Mouse (Mus musculus) erythroid progenitor cell, adult 5-6 weeks (primary cell): ENCODE results near the gene Sema4a. TPM values are rescaled to one million over a fixed set of nuclear protein-coding genes. Genes with fewer than 3 reads are reported as not detected.

Source experiments
- ATAC-seq: replicated peaks from 2 replicates; pipeline ENCODE4 v1.8.0; 2016; ENCODE audit warnings: moderate number of reproducible peaks, mild to moderate bottlenecking, moderate TSS enrichment, inconsistent platforms; ENCODE audit not compliant: poor library complexity, low FRiP score, severe bottlenecking
- total RNA-seq, 2 experiments: library from RNA; stranded (forward) in 1 of 2; stranded (reverse) in 1 of 2; fragments of 150-400 nt in 1 of 2; fragments of 186-747, 209-891 nt in 1 of 2; gene quantifications; 2 replicates each; pipeline versions ENCODE4 v1.2.3 to v1.2.4; 2015 to 2017; ENCODE audit warnings: low replicate concordance in 2 of 2

Sema4a gene
- total RNA-seq, 2 experiments from 2014 or later, result 4.5 to 14.7 TPM

- ATAC-seq, result no peak
Measured at GRCm38 (mm10) chr3:88458778-88459219, 2.2 kb downstream of the Sema4a start.

- no peak for ATAC-seq
Measured at GRCm38 (mm10) chr3:88456746-88457532, 4.0 kb downstream of the Sema4a start.

GRCm38 (mm10) chr3:88456313-88456712, 4.7 kb downstream of the Sema4a start:
- ATAC-seq, result no peak

- no peak for ATAC-seq
Measured at GRCm38 (mm10) chr3:88455588-88456264, 5.3 kb downstream of the Sema4a start.

- ATAC-seq, result no peak
Measured at GRCm38 (mm10) chr3:88454762-88455587, 6.0 kb downstream of the Sema4a start.

- no peak for ATAC-seq
Measured at GRCm38 (mm10) chr3:88453986-88454385, 7.0 kb downstream of the Sema4a start.

GRCm38 (mm10) chr3:88453369-88453768, 7.6 kb downstream of the Sema4a start:
- ATAC-seq, result no peak

GRCm38 (mm10) chr3:88452716-88453115, 8.3 kb downstream of the Sema4a start:
- no peak for ATAC-seq

GRCm38 (mm10) chr3:88452246-88452645, 8.7 kb downstream of the Sema4a start:
- no peak for ATAC-seq

- ATAC-seq, result no peak
Measured at GRCm38 (mm10) chr3:88450379-88451131, 10.4 kb downstream of the Sema4a start.

- ATAC-seq, result no peak
Measured at GRCm38 (mm10) chr3:88449395-88450023, 11.5 kb downstream of the Sema4a start.

GRCm38 (mm10) chr3:88448443-88448842, 12.5 kb downstream of the Sema4a start:
- no peak for ATAC-seq

- no peak for ATAC-seq
Measured at GRCm38 (mm10) chr3:88447676-88448183, 13.3 kb downstream of the Sema4a start.

- ATAC-seq, result no peak
Measured at GRCm38 (mm10) chr3:88446471-88447123, 14.4 kb downstream of the Sema4a start.

- no peak for ATAC-seq
Measured at GRCm38 (mm10) chr3:88442888-88443287, 18.1 kb downstream of the Sema4a start.

GRCm38 (mm10) chr3:88442488-88442887, 18.5 kb downstream of the Sema4a start:
- no peak for ATAC-seq

- no peak for ATAC-seq
Measured at GRCm38 (mm10) chr3:88440500-88441381, 20.2 kb downstream of the Sema4a start.

GRCm38 (mm10) chr3:88439582-88439981, 21.4 kb downstream of the Sema4a start:
- ATAC-seq, result no peak
